11 mouse cellular contexts compared by ENCODE assay signal in genomic region chr10:75429522-75430146, GRCm38 (mm10). TPM values are rescaled to one million over a fixed set of nuclear protein-coding genes. Genes with fewer than 3 reads are reported as not detected.
A peak's percentile ranks its signal among the peaks of the same experiment; 100 is the strongest.
DNase-seq lines count a peak whose midpoint lies in the region; ATAC-seq and TF ChIP-seq lines count a peak whose summit lies in the region.
"Had no signal": no experiment of that assay in that cellular context is flagged by ENCODE, and none has a peak within 500 bp of the region (broad histone marks: within the 10 kb centered on the region; RNA-seq: fewer than 3 reads in every experiment).

No protein-coding gene starts in this region.

- DNase-seq in cerebellum, adult 9-10 months, result peak; percentile 24
- peak; percentile 46 to 70 for DNase-seq in spleen, adult 2 months (ENCODE audit: low read depth in 1 of 2, low spot score in 2 of 2)
- DNase-seq in spleen, postnatal 14 days (ENCODE audit: low spot score in 2 of 2), result no peak
- no peak for DNase-seq in hindbrain, postnatal 0 days (ENCODE audit: low spot score)
- DNase-seq: right cerebral cortex, postnatal 25 days had no signal

- no peaks in the 10 kb centered on the region for H3K27me3 ChIP-seq in spleen, adult 2 months (ENCODE audit: control insufficient read depth, insufficient read depth, low read length)
- no peaks in the 10 kb centered on the region for H3K27me3 ChIP-seq in liver, embryonic 16.5 days (ENCODE audit: control insufficient read depth, insufficient read depth, low read depth, low read length)
- H3K27me3 ChIP-seq in hindbrain, embryonic 16.5 days (replicated peaks; ENCODE audit: control insufficient read depth, insufficient read depth, low read length), result no peaks in the 10 kb centered on the region
- no peaks in the 10 kb centered on the region for H3K27me3 ChIP-seq in hindbrain, postnatal 0 days (ENCODE audit: insufficient read depth, low read length)

- H3K36me3 ChIP-seq in spleen, adult 2 months (ENCODE audit: control insufficient read depth, insufficient read depth, low read length), result no peaks in the 10 kb centered on the region
- H3K36me3 ChIP-seq in liver, embryonic 16.5 days (ENCODE audit: control insufficient read depth, insufficient read depth), result no peaks in the 10 kb centered on the region
- H3K36me3 ChIP-seq in hindbrain, embryonic 16.5 days (ENCODE audit: control insufficient read depth, insufficient read depth, low read length), result no peaks in the 10 kb centered on the region
- no peaks in the 10 kb centered on the region for H3K36me3 ChIP-seq in hindbrain, postnatal 0 days (ENCODE audit: insufficient read depth, low read length)

- H3K4me1 ChIP-seq in spleen, adult 2 months (ENCODE audit: control insufficient read depth, insufficient read depth, insufficient read length), result peaks cover 24% of the 10 kb centered on the region
- H3K4me1 ChIP-seq in liver, embryonic 16.5 days (ENCODE audit: control insufficient read depth, low read depth, low read length), result peaks cover 2% of the 10 kb centered on the region; the same call in 1 of the 2 replicates
- H3K4me1 ChIP-seq in hindbrain, embryonic 16.5 days (ENCODE audit: control insufficient read depth, insufficient read depth, low read depth, low read length), result no peaks in the 10 kb centered on the region
- no peaks in the 10 kb centered on the region for H3K4me1 ChIP-seq in hindbrain, postnatal 0 days (ENCODE audit: insufficient read depth, low read length)

- no peak for TF ChIP-seq CTCF in spleen, adult 2 months (IDR thresholded peaks at IDR 0.05; ENCODE audit: extremely low read depth, insufficient read depth, insufficient read length, insufficient replicate concordance)
- TF ChIP-seq CTCF in hindbrain, postnatal 0 days (IDR thresholded peaks at IDR 0.05; ENCODE audit: low read depth), result no peak

- WGBS in spleen, adult 2 months, result 22% methylated on average over 7 of the region's 7 CpGs
- 34% methylated on average over 7 of the region's 7 CpGs for WGBS in liver, embryonic 16.5 days (ENCODE audit: insufficient replicate concordance)
- WGBS in hindbrain, embryonic 16.5 days, result 87% methylated on average over 7 of the region's 7 CpGs
- whole genome bisulfite sequencing in hindbrain, postnatal 0 days, result 82% methylated on average over 7 of the region's 7 CpGs

- peak overlapping the region; percentile 11; the same call in 1 of the 2 replicates for H3K4me2 ChIP-seq in liver, embryonic 16.5 days (ENCODE audit: low read depth, low read length)
- H3K4me2 ChIP-seq in hindbrain, embryonic 16.5 days (ENCODE audit: low read length), result no peak overlapping the region
- H3K4me2 ChIP-seq in hindbrain, postnatal 0 days (ENCODE audit: low read depth, low read length), result no peak overlapping the region

- no peak for TF ChIP-seq POLR2A in spleen, adult 2 months (IDR thresholded peaks at IDR 0.05; ENCODE audit: low read depth, low read length)

- H3K9ac ChIP-seq in liver, embryonic 16.5 days (ENCODE audit: low read depth, low read length), result no peak overlapping the region
- no peak overlapping the region for H3K9ac ChIP-seq in hindbrain, embryonic 16.5 days (ENCODE audit: low read depth, low read length)
- H3K9ac ChIP-seq in hindbrain, postnatal 0 days (replicated peaks; ENCODE audit: low read length), result no peak overlapping the region

- H3K9me3 ChIP-seq in liver, embryonic 16.5 days (replicated peaks; ENCODE audit: control insufficient read depth, low read length), result no peaks in the 10 kb centered on the region
- no peaks in the 10 kb centered on the region for H3K9me3 ChIP-seq in hindbrain, embryonic 16.5 days (ENCODE audit: control insufficient read depth, low read length)
- 0 out of 2 replicates have a peak, but pooled peaks cover 3% of the 10 kb centered on the region for H3K9me3 ChIP-seq in hindbrain, postnatal 0 days (ENCODE audit: low read length)

- ATAC-seq in cerebellum, adult (ENCODE audit: insufficient number of reproducible peaks, low FRiP score, low TSS enrichment), result no peak
- ATAC-seq in liver, embryonic 16.5 days (ENCODE audit: low read depth), result peak; percentile 22; the same call in 1 of the 2 replicates
- no peak for ATAC-seq in hindbrain, embryonic 16.5 days
- no peak for ATAC-seq in hindbrain, postnatal 0 days
- ATAC-seq in erythroid progenitor cell, adult 5-6 weeks (replicated peaks; ENCODE audit: low FRiP score, poor library complexity, severe bottlenecking), result no peak
- ATAC-seq: forebrain, embryonic 14.5 days had no signal

- H3K27ac ChIP-seq in spleen, adult 2 months (ENCODE audit: insufficient read depth, low read length), result peak overlapping the region; percentile 89
- H3K27ac ChIP-seq in liver, embryonic 16.5 days (ENCODE audit: low read length), result peak overlapping the region; percentile 73
- no peak overlapping the region for H3K27ac ChIP-seq in hindbrain, embryonic 16.5 days (ENCODE audit: low read depth, low read length)
- no peak overlapping the region for H3K27ac ChIP-seq in hindbrain, postnatal 0 days
- H3K27ac ChIP-seq: macrophage had no signal

- H3K4me3 ChIP-seq in spleen, adult 2 months (ENCODE audit: extremely low read depth, insufficient read depth, insufficient read length), result peak overlapping the region; percentile 18; the same call in 1 of the 2 replicates
- H3K4me3 ChIP-seq in liver, embryonic 16.5 days (ENCODE audit: low read depth, low read length), result no peak overlapping the region
- no peak overlapping the region for H3K4me3 ChIP-seq in hindbrain, embryonic 16.5 days (ENCODE audit: low read length)
- no peak overlapping the region for H3K4me3 ChIP-seq in hindbrain, postnatal 0 days (ENCODE audit: low read length)

RNA-seq across cellular contexts. Expression of gene Upb1, which starts 28.7 kb away (rescaled TPM):
- polyA plus RNA-seq in spleen, adult 2 months (2012; rRNA removed), result 0.74 and 1.3 TPM in 2 replicates
- 29.5 and 40.4 TPM in 2 replicates for polyA plus RNA-seq in liver, embryonic 16.5 days (2015; fragmentation: Nextera tagmentation; extraction: Ambion mirVana)
- polyA plus RNA-seq in hindbrain, embryonic 16.5 days (2015; fragmentation: Nextera tagmentation; extraction: Ambion mirVana), result 0.36 and 0.39 TPM in 2 replicates
- total RNA-seq in hindbrain, postnatal 0 days (2014; rRNA removed), result 0.26 and 0.50 TPM in 2 replicates
- polyA plus RNA-seq in hindbrain, postnatal 0 days (2015; fragmentation: Nextera tagmentation; extraction: Ambion mirVana), result 0.71 and 1.4 TPM in 2 replicates
- 10.1 TPM in 1 of 2 replicates, not detected in the other for total RNA-seq in erythroid progenitor cell, adult 5-6 weeks (2015; ENCODE audit: low replicate concordance)
- total RNA-seq in erythroid progenitor cell, adult 5-6 weeks (2017; ENCODE audit: low replicate concordance), result not detected in 2 replicates

Comparison
In these comparisons a context has a peak if more than half of its experiments do, and no peak if none do; other contexts are left out.
1. DNase-seq: peak in cerebellum, adult 9-10 months (single experiment) and spleen, adult 2 months (2 of 2); none in spleen, postnatal 14 days (0 of 2) and hindbrain, postnatal 0 days (single experiment).
2. H3K27ac ChIP-seq: peak in spleen, adult 2 months (single experiment) and liver, embryonic 16.5 days (single experiment); none in hindbrain, embryonic 16.5 days (single experiment) and hindbrain, postnatal 0 days (single experiment).
3. RNA of gene Upb1, which starts 28.7 kb away (polyA plus RNA-seq): 29.5 to 40.4 TPM in liver, embryonic 16.5 days; 0.71 to 1.4 TPM in hindbrain, postnatal 0 days, 0.74 to 1.3 TPM in spleen, adult 2 months and 0.36 to 0.39 TPM in hindbrain, embryonic 16.5 days; every median in the first group is over 10 times any median in the second.